Mouse (Mus musculus) neural tube, embryonic 14.5 days (tissue): ENCODE results near the gene Clasp2. TPM values are rescaled to one million over a fixed set of nuclear protein-coding genes. Genes with fewer than 3 reads are reported as not detected.

ENCODE experiments used
- ATAC-seq: fragments of 200-750 bp; cut with Nextera tagmentation; 2 replicates; pipeline ENCODE4 v1.8.0; 2017; ENCODE audit warnings: low read depth, mild to moderate bottlenecking, moderate TSS enrichment, moderate library complexity
- H3K27ac ChIP-seq: fragments of 300-500 bp; sonication (generic); 2 replicates; pipeline ENCODE4 v1.5.1; 2014; ENCODE audit warnings: low read depth, mild to moderate bottlenecking, control low read depth, low read length, moderate library complexity, mixed read lengths
- H3K27me3 ChIP-seq: fragments of 300-500 bp; sonication (generic); 2 replicates; pipeline ENCODE4 v1.6.1; 2014; ENCODE audit warnings: low read length; ENCODE audit not compliant: control insufficient read depth, insufficient read depth
- H3K36me3 ChIP-seq: fragments of 300-500 bp; sonication (generic); 2 replicates; pipeline ENCODE4 v1.6.1; 2014; ENCODE audit warnings: low read length, mixed read lengths; ENCODE audit not compliant: control insufficient read depth, insufficient read depth
- H3K4me1 ChIP-seq: fragments of 300-500 bp; sonication (generic); 2 replicates; pipeline ENCODE4 v1.6.1; 2014; ENCODE audit warnings: low read length; ENCODE audit not compliant: control insufficient read depth, insufficient read depth
- H3K4me2 ChIP-seq: fragments of 300-500 bp; sonication (generic); 2 replicates; pipeline ENCODE4 v1.6.1; 2014; ENCODE audit warnings: mild to moderate bottlenecking, low read depth, low read length, control low read depth
- H3K4me3 ChIP-seq: fragments of 300-500 bp; sonication (generic); 2 replicates; pipeline ENCODE4 v1.5.1; 2014; ENCODE audit warnings: low read depth, low read length, control low read depth, mixed read lengths
- H3K9ac ChIP-seq: fragments of 300-500 bp; sonication (generic); replicated peaks from 2 replicates; pipeline ENCODE4 v1.6.1; 2014; ENCODE audit warnings: low read depth, mild to moderate bottlenecking, control low read depth, low read length, mixed read lengths
- H3K9me3 ChIP-seq: fragments of 300-500 bp; sonication (generic); 2 replicates; pipeline ENCODE4 v1.6.1; 2016; ENCODE audit warnings: low read length; ENCODE audit not compliant: control insufficient read depth
- WGBS: fragments of 180-500 bp; shearing (Covaris S2); extraction: QIAGEN DNeasy Blood & Tissue Kit; methylation state at CpG from one replicate; pipeline ENCODE4 v1.1.7; 2014; 5-methylcytosine and 5-hydroxymethylcytosine counted together
- polyA plus RNA-seq: library from polyadenylated mRNA; unstranded; fragments of >200 nt; fragmentation: Nextera tagmentation; extraction: Ambion mirVana; gene quantifications from 2 replicates; pipeline ENCODE4 v1.2.1, GENCODE M21; 2014

Clasp2 gene
- polyA plus RNA-seq, 1 experiment from 2014 or later = 176 TPM

DNA sequence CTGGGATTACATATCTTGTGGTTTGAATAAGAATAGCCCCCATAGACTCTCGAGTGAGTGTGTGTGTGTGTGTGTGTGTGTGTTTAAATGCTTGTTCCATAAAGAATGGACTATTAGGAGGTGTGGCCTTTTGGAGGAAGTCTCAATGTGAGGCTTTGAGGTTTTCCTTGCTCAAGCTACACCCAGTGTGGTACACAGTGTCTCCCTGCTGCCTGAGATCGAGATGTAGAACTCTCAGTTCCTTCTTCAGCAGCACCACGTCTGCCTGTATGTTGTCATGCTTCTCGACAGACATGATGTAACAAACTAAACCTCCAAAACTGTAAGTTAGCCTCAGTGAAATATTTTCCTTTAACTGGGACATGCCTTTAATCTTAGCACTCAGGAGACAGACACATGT, 187.3 kb downstream of the Clasp2 start:
- H3K4me3 ChIP-seq = no peak overlapping the region
- ATAC-seq = no peak
- H3K4me1 ChIP-seq = peaks cover 15% of the 10 kb centered on the region
- no peaks in the 10 kb centered on the region; the same call in 1 of the 2 replicates for H3K27me3 ChIP-seq
- WGBS = 84% methylated on average over 4 of the region's 4 CpGs
- no peak overlapping the region for H3K9ac ChIP-seq
- no peak overlapping the region for H3K4me2 ChIP-seq
- no peaks in the 10 kb centered on the region for H3K9me3 ChIP-seq
- H3K27ac ChIP-seq = no peak overlapping the region
- H3K36me3 ChIP-seq = peaks cover 16% of the 10 kb centered on the region; the same call in 1 of the 2 replicates

DNA sequence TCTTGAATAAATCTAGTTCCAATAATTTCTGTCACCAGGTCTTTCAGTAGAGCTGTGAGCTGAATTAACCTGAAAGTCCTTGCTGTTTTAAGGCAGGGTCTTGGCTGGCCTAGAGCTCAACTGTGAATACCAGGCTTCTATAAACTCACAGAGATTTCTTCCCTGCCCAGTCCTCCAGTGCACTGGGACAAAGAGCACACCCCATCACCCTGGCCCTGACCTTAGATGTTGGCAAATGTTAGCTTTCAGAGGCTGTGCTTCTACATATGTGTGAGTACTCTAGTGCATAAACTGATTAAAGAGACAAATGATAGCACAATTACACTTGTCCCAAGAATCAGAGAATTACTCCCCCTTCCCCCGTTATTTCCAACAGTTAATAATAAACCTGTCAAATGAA, 188.4 kb downstream of the Clasp2 start:
- H3K9ac ChIP-seq = no peak overlapping the region
- no peaks in the 10 kb centered on the region; the same call in 1 of the 2 replicates for H3K27me3 ChIP-seq
- WGBS = 85% methylated on average over 1 of the region's 1 CpGs
- no peak overlapping the region; the same call in 1 of the 2 replicates for H3K4me3 ChIP-seq
- H3K36me3 ChIP-seq = peaks cover 5% of the 10 kb centered on the region; the same call in 1 of the 2 replicates
- H3K4me1 ChIP-seq = peaks cover 15% of the 10 kb centered on the region
- H3K27ac ChIP-seq = no peak overlapping the region; the same call in 1 of the 2 replicates
- H3K9me3 ChIP-seq = no peaks in the 10 kb centered on the region
- no peak overlapping the region for H3K4me2 ChIP-seq
- ATAC-seq = no peak

DNA sequence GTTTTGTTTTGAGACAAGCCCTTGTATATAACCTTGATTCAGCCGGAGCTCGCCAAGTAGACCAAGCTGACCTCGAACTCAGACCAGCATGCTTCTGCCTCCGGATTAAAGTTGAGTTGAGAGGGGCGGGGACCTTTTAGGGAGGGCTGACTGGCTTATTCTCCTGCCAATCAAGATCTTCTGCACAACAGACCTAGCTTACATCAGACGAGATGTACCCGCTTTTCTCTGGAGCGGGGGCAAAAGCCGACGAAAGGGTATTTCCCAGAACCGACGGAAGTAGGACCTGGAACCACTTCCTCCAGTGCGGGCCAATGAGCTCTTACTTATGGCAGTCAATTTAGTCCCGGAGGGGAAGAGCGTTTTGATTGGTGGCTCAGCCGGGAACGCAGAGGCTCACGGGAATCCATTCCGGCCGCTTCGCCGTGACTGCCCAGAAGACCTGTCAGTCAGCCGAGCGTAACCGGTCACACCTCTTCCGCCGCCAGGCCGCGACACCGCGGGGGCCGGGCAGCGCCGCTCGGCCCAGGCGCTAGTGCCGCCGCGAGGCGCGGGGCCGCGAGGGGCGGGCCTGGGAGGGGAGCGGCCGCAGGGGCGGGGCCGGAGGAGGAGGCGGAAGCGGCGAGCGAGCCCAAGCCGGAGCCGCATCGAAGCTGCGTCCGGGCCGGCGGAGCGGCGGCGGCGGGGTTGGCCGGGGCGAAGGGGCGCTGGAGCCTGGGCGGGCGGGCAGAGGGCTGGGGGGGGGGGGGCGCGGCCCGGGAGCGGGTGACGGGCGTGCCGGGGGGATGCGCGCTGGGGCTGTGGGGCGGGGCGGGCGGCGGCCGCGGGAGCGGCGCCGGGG, 189.5 kb downstream of the Clasp2 start, which contains the start of gene Ubp1:
TSS of gene Ubp1 (plus strand) at position 401 of the 841 bp plus-strand sequence.
- under 1% methylated on average over 48 of the region's 86 CpGs for WGBS
- Histone ChIP-seq H3K27ac (peak within 1 kb of the TSS; percentile 91), H3K27me3 (no peaks in the 10 kb centered on the region; the same call in 1 of the 2 replicates), H3K9ac (peak within 1 kb of the TSS; percentile 95), H3K4me3 (peak within 1 kb of the TSS; percentile 95), H3K4me2 (peak within 1 kb of the TSS; percentile 73), H3K36me3 (no peaks in the 10 kb centered on the region), H3K9me3 (no peaks in the 10 kb centered on the region), H3K4me1 (peaks cover 15% of the 10 kb centered on the region)
- peak; percentile 96 for ATAC-seq

DNA sequence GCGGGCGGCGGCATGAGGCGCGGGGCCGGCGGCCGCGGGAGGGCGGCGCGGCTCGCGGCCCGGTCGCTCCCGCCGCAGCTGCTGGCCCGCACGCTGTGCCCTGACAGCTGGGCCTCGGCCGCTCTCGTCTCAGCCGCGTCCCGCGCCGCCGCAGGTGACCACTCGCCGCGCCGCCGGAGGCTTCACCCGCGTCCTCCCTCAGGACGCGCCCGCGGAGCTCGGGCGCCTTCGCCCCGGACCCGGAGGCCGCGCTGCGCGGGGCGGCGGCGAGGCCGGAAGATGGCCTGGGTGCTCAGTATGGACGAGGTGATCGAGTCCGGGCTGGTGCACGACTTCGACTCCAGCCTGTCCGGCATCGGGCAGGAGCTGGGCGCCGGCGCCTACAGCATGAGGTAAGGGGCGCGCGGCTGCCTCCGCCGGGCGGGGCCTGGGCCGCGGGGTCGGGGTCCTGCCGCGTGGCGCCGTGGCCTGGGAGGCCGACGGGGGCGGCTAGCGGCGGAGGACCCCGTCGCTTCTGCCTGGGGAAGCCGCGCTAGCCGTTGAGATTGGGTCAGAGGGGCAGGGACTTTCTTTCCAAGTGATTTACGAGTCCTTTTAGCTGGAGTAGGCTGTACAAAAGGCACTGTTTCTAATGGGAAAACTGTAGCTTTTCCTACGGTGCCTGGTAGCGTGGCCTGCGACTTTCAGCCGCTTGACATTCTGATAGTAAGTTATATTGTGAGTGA, 190.3 kb downstream of the Clasp2 start:
- H3K36me3 ChIP-seq = no peaks in the 10 kb centered on the region
- ATAC-seq = peak; percentile 15
- H3K4me2 ChIP-seq = peak overlapping the region; percentile 73
- peak overlapping the region; percentile 91 for H3K27ac ChIP-seq
- peak overlapping the region; percentile 95 for H3K4me3 ChIP-seq
- no peaks in the 10 kb centered on the region; the same call in 1 of the 2 replicates for H3K27me3 ChIP-seq
- H3K4me1 ChIP-seq = peaks cover 15% of the 10 kb centered on the region
- peak overlapping the region; percentile 95 for H3K9ac ChIP-seq
- H3K9me3 ChIP-seq = no peaks in the 10 kb centered on the region
- WGBS = 1% methylated on average over 49 of the region's 91 CpGs

DNA sequence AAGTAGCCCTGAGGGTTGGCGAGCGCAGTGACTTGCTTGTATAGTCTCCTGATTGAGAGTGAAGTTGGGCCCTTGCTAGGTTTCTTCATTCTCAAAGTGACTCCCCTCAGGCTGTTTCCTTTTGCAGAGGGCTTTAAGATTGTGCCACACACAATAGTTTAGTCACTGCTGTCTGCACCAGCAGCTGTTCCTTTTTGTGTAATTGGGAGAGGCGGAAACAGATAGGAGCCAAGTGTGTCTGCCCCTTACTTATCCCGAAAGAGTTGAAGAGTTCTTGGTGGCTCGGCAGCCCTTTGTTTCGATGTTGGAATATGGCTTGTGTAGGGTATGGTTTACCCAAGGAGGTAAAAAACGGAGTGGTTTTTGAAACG, 190.8 kb downstream of the Clasp2 start:
- peak overlapping the region; percentile 91 for H3K27ac ChIP-seq
- no peaks in the 10 kb centered on the region; the same call in 1 of the 2 replicates for H3K27me3 ChIP-seq
- H3K4me3 ChIP-seq = peak overlapping the region; percentile 95
- 3% methylated on average over 8 of the region's 8 CpGs for WGBS
- H3K4me2 ChIP-seq = peak overlapping the region; percentile 73
- peak overlapping the region; percentile 95 for H3K9ac ChIP-seq
- H3K36me3 ChIP-seq = no peaks in the 10 kb centered on the region
- ATAC-seq = no peak
- H3K4me1 ChIP-seq = peaks cover 15% of the 10 kb centered on the region
- H3K9me3 ChIP-seq = no peaks in the 10 kb centered on the region

DNA sequence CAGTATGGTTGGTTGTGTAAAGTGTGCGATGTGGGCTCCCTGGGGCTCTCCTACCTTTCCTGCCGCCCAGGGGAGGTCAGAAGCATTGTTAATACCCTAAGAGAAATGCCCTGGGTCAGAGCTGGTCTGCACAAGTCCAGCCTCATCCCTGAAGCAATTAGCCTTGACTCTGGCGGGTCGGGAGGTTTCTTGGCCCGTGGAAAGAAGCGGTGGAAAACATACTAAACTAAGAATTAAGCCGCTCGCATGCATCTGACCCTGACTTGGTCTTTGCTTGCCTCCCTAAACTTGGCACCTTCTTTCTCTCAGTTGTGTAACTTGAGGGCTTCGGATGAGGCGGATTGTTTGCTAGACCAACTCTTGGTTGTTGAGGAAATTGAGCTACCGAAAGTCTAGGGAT, 191.2 kb downstream of the Clasp2 start:
- Histone ChIP-seq H3K4me3 (peak overlapping the region; percentile 95), H3K4me1 (peaks cover 15% of the 10 kb centered on the region), H3K4me2 (peak overlapping the region; percentile 73), H3K9me3 (no peaks in the 10 kb centered on the region), H3K36me3 (no peaks in the 10 kb centered on the region), H3K27me3 (no peaks in the 10 kb centered on the region; the same call in 1 of the 2 replicates), H3K9ac (peak overlapping the region; percentile 95), H3K27ac (no peak overlapping the region)
- 21% methylated on average over 11 of the region's 11 CpGs for whole genome bisulfite sequencing
- ATAC-seq = no peak

DNA sequence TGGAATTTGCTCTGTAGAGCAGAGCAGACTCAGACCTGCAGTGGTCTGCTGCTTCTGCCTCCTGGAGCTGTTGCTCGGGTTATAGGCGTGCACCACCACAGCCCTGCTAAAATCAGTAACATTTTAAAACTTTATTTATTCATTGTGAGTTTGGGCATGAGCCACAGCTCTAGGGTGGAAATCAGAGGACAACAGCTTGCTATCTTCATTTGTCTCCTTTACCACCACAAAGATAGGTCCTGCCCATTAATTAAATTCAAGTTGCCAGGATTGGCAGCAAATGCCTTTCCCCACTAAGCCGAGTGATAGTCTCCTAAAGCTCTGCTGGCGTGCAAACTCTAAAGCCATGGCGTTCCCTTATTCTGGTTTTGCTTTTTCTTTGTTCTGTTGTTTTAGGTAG, 194.4 kb downstream of the Clasp2 start:
- no peak for ATAC-seq
- Histone ChIP-seq H3K27me3 (no peaks in the 10 kb centered on the region; the same call in 1 of the 2 replicates), H3K4me3 (no peak overlapping the region), H3K9ac (no peak overlapping the region), H3K27ac (no peak overlapping the region), H3K4me2 (no peak overlapping the region), H3K9me3 (no peaks in the 10 kb centered on the region), H3K4me1 (peaks cover 15% of the 10 kb centered on the region), H3K36me3 (no peaks in the 10 kb centered on the region)
- WGBS = 81% methylated on average over 5 of the region's 5 CpGs

DNA sequence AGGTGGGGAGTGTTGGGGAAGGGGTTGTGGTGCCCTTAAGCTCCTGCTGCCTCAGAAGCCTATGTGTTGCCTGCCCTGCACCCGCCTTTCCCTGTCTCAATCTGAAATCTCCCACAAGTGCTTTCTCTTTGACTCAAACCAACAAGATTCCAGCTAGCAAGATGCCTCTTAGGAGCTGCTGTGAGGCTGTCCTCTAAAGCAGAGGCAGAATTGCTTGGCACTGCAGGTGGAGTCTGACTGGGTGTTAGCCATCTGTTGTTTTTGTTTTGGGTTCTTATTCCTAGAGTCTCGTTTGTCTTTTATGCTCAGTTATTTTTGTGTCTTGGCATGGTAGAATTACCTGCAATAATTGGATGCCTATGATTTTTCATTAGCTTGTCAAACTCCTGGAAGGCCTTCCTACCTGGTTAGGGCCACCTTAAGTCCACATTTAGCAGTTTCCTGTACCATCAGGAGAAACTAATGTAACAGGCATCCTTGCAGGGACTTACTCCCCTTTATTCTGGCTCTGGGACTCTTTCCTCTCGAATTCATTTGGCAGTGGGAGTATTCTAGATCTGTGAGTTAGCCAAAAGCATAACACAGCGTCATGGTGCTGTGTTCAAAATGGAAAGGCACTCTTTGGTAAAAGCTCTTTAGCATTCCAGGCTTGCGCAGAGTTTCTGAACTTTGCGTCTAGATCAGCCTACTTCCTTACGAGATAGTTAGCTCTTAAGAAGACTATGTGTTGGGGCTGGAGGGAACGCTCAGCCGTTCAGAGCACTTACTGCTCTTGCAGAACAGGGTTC, 198.0 kb downstream of the Clasp2 start:
- H3K4me3 ChIP-seq = no peak overlapping the region
- no peaks in the 10 kb centered on the region; the same call in 1 of the 2 replicates for H3K4me1 ChIP-seq
- H3K36me3 ChIP-seq = no peaks in the 10 kb centered on the region
- H3K4me2 ChIP-seq = no peak overlapping the region
- 85% methylated on average over 9 of the region's 9 CpGs for WGBS
- H3K27ac ChIP-seq = no peak overlapping the region
- no peaks in the 10 kb centered on the region for H3K9me3 ChIP-seq
- H3K9ac ChIP-seq = no peak overlapping the region
- no peaks in the 10 kb centered on the region for H3K27me3 ChIP-seq
- ATAC-seq = no peak
